ENCODE assay signal across 8 mouse cellular contexts in genomic region chr1:89131707-89132106, GRCm38 (mm10).
DNase-seq lines count a peak whose midpoint lies in the region; ATAC-seq and TF ChIP-seq lines count a peak whose summit lies in the region.

No protein-coding gene starts in this region.

- 89% methylated on average over 8 of the region's 8 CpGs for WGBS in hindbrain, embryonic 10.5 days
- WGBS in hindbrain, embryonic 14.5 days, result 73% methylated on average over 8 of the region's 8 CpGs

- peak overlapping the region; percentile 13; the same call in 1 of the 2 replicates for H3K27ac ChIP-seq in hindbrain, embryonic 10.5 days
- no peak overlapping the region for H3K27ac ChIP-seq in hindbrain, embryonic 14.5 days

- H3K4me1 ChIP-seq in hindbrain, embryonic 10.5 days (replicated peaks), result peaks cover 29% of the 10 kb centered on the region
- H3K4me1 ChIP-seq in hindbrain, embryonic 14.5 days (replicated peaks; ENCODE audit: control insufficient read depth, insufficient read depth, low read length), result peaks cover 14% of the 10 kb centered on the region
- H3K4me1 ChIP-seq in E14TG2a.4 (replicated peaks; ENCODE audit: low read depth, low read length), result peaks cover 49% of the 10 kb centered on the region

- ATAC-seq in hindbrain, embryonic 14.5 days (ENCODE audit: low FRiP score), result no peak
- ATAC-seq in activated CD4-positive, CD25-positive, alpha-beta regulatory T cell, adult 4 months, result no peak

- no peak for DNase-seq in hindbrain, embryonic 10.5 days (ENCODE audit: low spot score)
- no peak for DNase-seq in hindbrain, embryonic 14.5 days (ENCODE audit: low spot score)
- DNase-seq in brain, embryonic 14.5 days (ENCODE audit: low read depth), result peak; percentile 67
- DNase-seq in heart, postnatal 25 days (ENCODE audit: low spot score), result peak; percentile 60
- DNase-seq in frontal cortex, postnatal 25 days (ENCODE audit: low spot score in 2 of 2), result no peak
- no peak for DNase-seq in gastrocnemius, adult 18-20 months (ENCODE audit: low spot score)

- no peak overlapping the region for H3K4me2 ChIP-seq in hindbrain, embryonic 14.5 days (replicated peaks)

- H3K9me3 ChIP-seq in hindbrain, embryonic 10.5 days, result 0 out of 2 replicates have a peak, but pooled peaks cover 5% of the 10 kb centered on the region
- H3K9me3 ChIP-seq in hindbrain, embryonic 14.5 days (ENCODE audit: control insufficient read depth, low read length), result no peaks in the 10 kb centered on the region
- H3K9me3 ChIP-seq in E14TG2a.4 (ENCODE audit: low read length), result no peaks in the 10 kb centered on the region

- no peak for TF ChIP-seq POLR2A in brain, embryonic 14.5 days (IDR thresholded peaks at IDR 0.05; ENCODE audit: borderline replicate concordance, extremely low read depth, insufficient read depth, insufficient read length, poor library complexity, severe bottlenecking)

- H3K9ac ChIP-seq in hindbrain, embryonic 14.5 days, result no peak overlapping the region

- intact Hi-C loops in heart, postnatal 25 days (cut with DNase I), result no loop called here

- no peak overlapping the region for H3K4me3 ChIP-seq in hindbrain, embryonic 10.5 days
- H3K4me3 ChIP-seq in hindbrain, embryonic 14.5 days (replicated peaks; ENCODE audit: low read length), result no peak overlapping the region
- H3K4me3 ChIP-seq in E14TG2a.4 (replicated peaks; ENCODE audit: low read length), result peak overlapping the region; percentile 26; the same call in 1 of the 2 replicates

- peaks cover 8% of the 10 kb centered on the region for H3K36me3 ChIP-seq in hindbrain, embryonic 10.5 days
- no peaks in the 10 kb centered on the region for H3K36me3 ChIP-seq in hindbrain, embryonic 14.5 days (replicated peaks; ENCODE audit: control insufficient read depth, insufficient read depth)
- peaks cover 15% of the 10 kb centered on the region for H3K36me3 ChIP-seq in E14TG2a.4 (ENCODE audit: insufficient read depth, low read length)

- no peak for TF ChIP-seq CTCF in E14TG2a.4 (conservative IDR thresholded peaks at IDR 0.05; ENCODE audit: low read length)
- no peak for TF ChIP-seq CTCF in brain, embryonic 14.5 days (IDR thresholded peaks at IDR 0.05; ENCODE audit: borderline replicate concordance, extremely low read depth, insufficient read depth, insufficient read length)

- H3K27me3 ChIP-seq in hindbrain, embryonic 10.5 days (ENCODE audit: insufficient read depth, poor library complexity, severe bottlenecking), result no peaks in the 10 kb centered on the region
- H3K27me3 ChIP-seq in hindbrain, embryonic 14.5 days (ENCODE audit: control insufficient read depth, insufficient read depth, low read length), result no peaks in the 10 kb centered on the region
- no peaks in the 10 kb centered on the region for H3K27me3 ChIP-seq in E14TG2a.4 (ENCODE audit: insufficient read depth, low read length)

Comparison
In these comparisons a context has a peak if more than half of its experiments do, and no peak if none do; other contexts are left out.
1. DNase-seq: peak in brain, embryonic 14.5 days (single experiment) and heart, postnatal 25 days (single experiment); none in hindbrain, embryonic 10.5 days (single experiment), hindbrain, embryonic 14.5 days (single experiment), frontal cortex, postnatal 25 days (0 of 2) and gastrocnemius, adult 18-20 months (single experiment).